Mouse (Mus musculus): ENCODE results near the gene Ep400. TPM values are rescaled to one million over a fixed set of nuclear protein-coding genes. Genes with fewer than 3 reads are reported as not detected.

Gene Ep400
- polyA plus RNA-seq (2014; fragmentation: Illumina TruSeq; extraction: RNeasy Lipid Tissue Mini Kit (QIAGEN cat#74804); ENCODE audit: low read depth, low replicate concordance) = 19.9 TPM

DNA sequence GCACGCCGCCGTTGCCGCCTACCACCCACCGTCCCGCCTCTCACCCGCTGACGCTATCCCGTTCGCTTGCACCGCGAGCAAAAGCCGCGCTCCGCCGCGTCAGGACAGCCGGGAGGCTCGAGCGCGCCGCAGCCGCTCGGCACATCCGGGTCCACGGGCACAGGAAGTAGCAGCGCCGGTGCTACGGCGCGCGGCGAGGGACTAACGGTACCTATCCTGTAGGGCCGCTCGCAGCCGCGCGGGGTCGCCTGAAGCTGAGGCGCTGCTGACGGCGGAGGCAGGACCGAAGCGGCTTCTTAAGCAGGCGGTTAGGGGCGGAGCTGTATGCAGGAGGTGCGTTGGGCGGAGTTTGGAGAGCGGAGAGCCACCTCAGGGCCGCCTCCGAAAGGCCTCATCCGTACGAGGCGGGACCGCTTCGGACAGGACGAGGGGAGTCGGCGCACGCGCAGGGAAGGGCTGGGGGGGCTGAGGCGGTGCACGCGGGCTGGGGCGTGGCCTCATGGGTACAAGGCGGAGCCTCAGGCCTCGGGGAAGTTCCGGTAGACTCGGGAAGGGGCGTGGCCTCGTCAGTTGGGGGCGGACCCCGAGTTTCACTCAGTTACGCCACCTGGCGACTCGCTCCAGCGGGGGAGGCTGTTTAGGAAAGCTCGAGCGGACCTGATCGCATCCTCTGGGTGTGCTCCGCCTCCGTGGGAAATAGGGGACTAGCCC, at the start of gene Ep400:
Gene Ep400 (minus strand): TSS at position 270 of the 711 bp plus-strand sequence.

DNA sequence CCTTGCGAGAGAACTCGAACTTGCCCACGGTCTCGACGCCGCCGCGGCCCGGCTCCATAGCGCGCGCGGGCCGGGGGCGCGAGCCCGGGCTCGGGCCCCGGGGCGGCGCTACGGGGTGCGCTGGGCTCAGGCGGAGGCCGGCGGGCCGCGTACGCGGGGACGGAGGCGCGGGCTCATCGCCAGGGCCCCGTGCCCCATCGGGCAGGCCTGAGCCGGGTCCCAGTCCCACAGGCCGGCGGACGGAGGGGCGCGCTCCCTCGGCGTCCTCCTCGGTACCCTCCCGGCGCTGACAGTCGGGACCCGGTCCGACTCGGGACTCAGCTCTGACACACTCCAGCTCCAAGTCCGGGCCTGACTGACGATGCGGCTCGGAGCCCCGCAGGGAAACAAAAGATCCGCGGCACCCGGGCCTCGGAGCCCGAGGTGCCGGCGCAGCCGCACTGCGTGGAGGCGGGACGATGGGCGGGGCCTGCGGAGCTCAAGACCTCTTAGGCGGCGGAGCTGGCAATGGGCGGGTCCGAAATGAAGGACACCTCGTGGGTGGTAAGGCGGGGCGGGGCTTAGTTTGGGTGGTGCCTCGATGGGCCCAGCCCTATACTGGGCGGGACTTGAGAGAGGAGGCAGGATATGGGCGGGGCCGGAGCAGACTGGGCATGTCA, 39.3 kb upstream of the Ep400 start, which contains the start of gene Ulk1:
Gene Ulk1 (minus strand): TSS at position 431 of the 659 bp plus-strand sequence.

DNA sequence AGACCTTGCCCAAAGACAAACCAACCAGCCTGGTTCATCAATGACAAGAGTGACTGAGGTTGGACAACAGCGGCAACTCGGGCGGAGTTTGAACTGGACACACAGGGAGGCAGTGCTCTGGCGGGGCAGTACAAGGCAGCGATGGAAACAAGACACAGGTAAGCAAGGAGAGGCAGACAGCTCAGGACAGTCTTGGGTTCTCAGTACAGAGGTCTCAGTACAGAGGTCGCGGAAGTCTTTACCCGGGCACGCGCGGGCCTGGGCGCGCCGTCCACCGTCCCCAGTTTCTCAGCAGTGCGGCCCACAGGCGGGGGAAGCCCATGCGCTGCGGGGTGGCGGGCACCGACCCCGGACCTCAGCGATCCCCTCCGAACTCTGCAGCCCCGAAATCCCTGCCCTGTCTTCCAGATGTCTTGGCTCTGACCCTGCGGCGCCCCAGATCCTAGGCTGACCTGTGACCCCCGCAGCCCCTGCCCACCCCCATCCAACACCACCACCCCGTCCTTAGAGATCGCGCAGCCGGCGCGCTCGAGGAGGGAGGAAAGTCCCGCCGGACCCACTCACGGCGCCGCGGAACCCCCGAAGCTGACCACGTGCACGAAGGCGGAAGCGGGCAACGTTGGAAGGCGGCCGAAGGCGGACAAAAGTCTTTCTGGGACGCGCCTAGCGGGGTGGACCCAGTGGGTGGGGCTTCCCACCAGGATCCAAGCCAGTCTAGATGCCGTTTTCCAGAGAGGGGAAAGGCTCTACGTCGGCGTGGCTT, 9.7 kb upstream of the Ep400 start, which contains the start of gene Pus1:
Gene Pus1 (minus strand): TSS at position 662 of the 763 bp plus-strand sequence.

DNA sequence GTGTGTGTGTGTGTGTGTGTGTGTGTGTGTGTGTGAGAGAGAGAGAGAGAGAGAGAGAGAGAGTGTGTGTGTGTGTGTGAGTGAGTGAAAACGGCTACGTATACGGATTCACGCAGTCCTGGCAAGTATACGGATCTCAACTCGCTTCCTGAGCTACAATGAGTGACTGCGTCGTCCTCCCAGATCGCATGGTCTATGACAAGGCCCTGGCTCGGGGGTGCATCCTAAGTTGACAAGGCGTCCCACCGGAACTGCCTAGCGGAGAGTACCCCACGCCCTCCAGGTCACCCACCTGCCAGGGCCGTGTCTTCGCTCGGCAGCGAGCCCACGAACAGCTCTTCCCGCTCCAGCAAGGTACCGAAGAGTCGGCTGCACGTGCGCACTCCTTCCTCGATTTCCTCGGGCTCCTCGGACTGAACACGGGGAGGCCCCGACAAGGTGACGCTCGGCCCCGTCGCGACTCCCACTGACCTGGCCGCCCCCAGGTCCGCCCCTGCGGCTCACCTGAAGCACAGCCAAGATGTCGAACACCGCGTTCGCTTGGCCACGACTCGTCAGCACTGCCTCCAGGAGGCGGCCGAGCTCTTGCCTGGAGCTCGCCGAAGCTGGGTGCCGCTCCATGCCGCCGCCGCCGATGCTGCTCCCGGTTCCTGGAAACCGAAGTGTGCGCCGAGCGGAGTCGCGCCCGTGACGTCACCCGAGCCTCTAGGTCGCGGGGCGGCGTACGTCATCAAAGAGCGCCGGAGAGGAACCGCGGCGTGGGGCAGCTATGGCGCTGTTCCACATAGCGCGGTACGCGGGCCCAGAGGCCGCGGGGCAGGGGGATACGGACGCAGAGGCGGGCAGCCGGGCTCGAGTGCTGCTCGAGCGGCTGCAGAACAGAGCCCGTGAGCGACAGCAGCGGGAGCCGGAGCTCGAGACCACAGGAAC, 117.5 kb downstream of the Ep400 start, which contains the start of the genes Noc4l and Ddx51:
Gene Noc4l (minus strand): TSS at position 699 of the 930 bp plus-strand sequence.
Gene Ddx51 (plus strand): TSS at position 733 of the 930 bp plus-strand sequence.

Other genes starting within 250 kb of the Ep400 start
- not detected for gene Galnt9, start 226.4 kb downstream of the Ep400 start, polyA plus RNA-seq (2014; fragmentation: Illumina TruSeq; extraction: RNeasy Lipid Tissue Mini Kit (QIAGEN cat#74804); ENCODE audit: low read depth, low replicate concordance)
- 2.0 TPM for gene Noc4l, start 117.3 kb downstream of the Ep400 start, polyA plus RNA-seq (2014; fragmentation: Illumina TruSeq; extraction: RNeasy Lipid Tissue Mini Kit (QIAGEN cat#74804); ENCODE audit: low read depth, low replicate concordance)
- 5.2 TPM for gene Ddx51, start 117.3 kb downstream of the Ep400 start, polyA plus RNA-seq (2014; fragmentation: Illumina TruSeq; extraction: RNeasy Lipid Tissue Mini Kit (QIAGEN cat#74804); ENCODE audit: low read depth, low replicate concordance)
- gene Pus1, start 9.9 kb upstream of the Ep400 start, polyA plus RNA-seq (2014; fragmentation: Illumina TruSeq; extraction: RNeasy Lipid Tissue Mini Kit (QIAGEN cat#74804); ENCODE audit: low read depth, low replicate concordance) = 0.47 TPM
- gene Ulk1, start 39.4 kb upstream of the Ep400 start, polyA plus RNA-seq (2014; fragmentation: Illumina TruSeq; extraction: RNeasy Lipid Tissue Mini Kit (QIAGEN cat#74804); ENCODE audit: low read depth, low replicate concordance) = 6.6 TPM
- gene Hscb, start 69.1 kb upstream of the Ep400 start, polyA plus RNA-seq (2014; fragmentation: Illumina TruSeq; extraction: RNeasy Lipid Tissue Mini Kit (QIAGEN cat#74804); ENCODE audit: low read depth, low replicate concordance) = 55.9 TPM
- gene Chek2, start 69.3 kb upstream of the Ep400 start, polyA plus RNA-seq (2014; fragmentation: Illumina TruSeq; extraction: RNeasy Lipid Tissue Mini Kit (QIAGEN cat#74804); ENCODE audit: low read depth, low replicate concordance) = 18.7 TPM
- gene Ttc28, start 109.1 kb upstream of the Ep400 start, polyA plus RNA-seq (2014; fragmentation: Illumina TruSeq; extraction: RNeasy Lipid Tissue Mini Kit (QIAGEN cat#74804); ENCODE audit: low read depth, low replicate concordance) = 1.5 TPM

Data from sigmoid colon, adult 10 weeks (tissue).